8 mouse cellular contexts compared by ENCODE assay signal in genomic region chr9:13298513-13298878, GRCm38 (mm10). TPM values are rescaled to one million over a fixed set of nuclear protein-coding genes. Genes with fewer than 3 reads are reported as not detected.
DNase-seq lines count a peak whose midpoint lies in the region; ATAC-seq and TF ChIP-seq lines count a peak whose summit lies in the region.

No protein-coding gene starts in this region.

- H3K4me2 ChIP-seq in lung, embryonic 16.5 days (ENCODE audit: low read depth, low read length) = peak overlapping the region; percentile 67
- H3K4me2 ChIP-seq in limb, embryonic 12.5 days = peak overlapping the region; percentile 96

- no peak for ATAC-seq in lung, embryonic 16.5 days (ENCODE audit: low read depth)
- no peak for ATAC-seq in limb, embryonic 12.5 days (ENCODE audit: insufficient number of reproducible peaks, insufficient read depth, low FRiP score, low TSS enrichment, low read depth)

- H3K27ac ChIP-seq in lung, embryonic 16.5 days (ENCODE audit: low read length) = peak overlapping the region; percentile 88
- H3K27ac ChIP-seq in forebrain, embryonic 10.5 days = peak overlapping the region; percentile 91
- peak overlapping the region; percentile 84 for H3K27ac ChIP-seq in limb, embryonic 12.5 days
- H3K27ac ChIP-seq in olfactory bulb, adult 2 months (ENCODE audit: insufficient read depth, low read depth, low read length) = peak overlapping the region; percentile 3; the same call in 1 of the 2 replicates

- no peaks in the 10 kb centered on the region for H3K9me3 ChIP-seq in lung, embryonic 16.5 days (ENCODE audit: control insufficient read depth, low read length)
- no peaks in the 10 kb centered on the region for H3K9me3 ChIP-seq in forebrain, embryonic 10.5 days
- H3K9me3 ChIP-seq in limb, embryonic 12.5 days = no peaks in the 10 kb centered on the region

- DNase-seq in lung, postnatal 10 days = no peak
- DNase-seq in forebrain, embryonic 10.5 days (ENCODE audit: extremely low spot score, low spot score) = no peak
- DNase-seq in left cerebral cortex, postnatal 14 days (ENCODE audit: low spot score in 2 of 2) = no peak
- DNase-seq in T-cell, adult 2 months (ENCODE audit: low spot score) = no peak
- no peak for DNase-seq in embryo, embryonic 10.5 days (ENCODE audit: low spot score)

- 20% methylated on average over 9 of the region's 9 CpGs for WGBS in lung, embryonic 16.5 days
- WGBS in forebrain, embryonic 10.5 days = 30% methylated on average over 9 of the region's 9 CpGs
- WGBS in limb, embryonic 12.5 days = 28% methylated on average over 9 of the region's 9 CpGs
- 18% methylated on average over 9 of the region's 9 CpGs for WGBS in olfactory bulb, adult 2 months

- intact Hi-C loops in left cerebral cortex, postnatal 14 days (cut with DNase I) = no loop called here

- peaks cover 46% of the 10 kb centered on the region for H3K4me1 ChIP-seq in lung, embryonic 16.5 days (replicated peaks; ENCODE audit: control insufficient read depth, insufficient read depth, low read length)
- H3K4me1 ChIP-seq in forebrain, embryonic 10.5 days = peaks cover 66% of the 10 kb centered on the region
- H3K4me1 ChIP-seq in limb, embryonic 12.5 days (replicated peaks) = peaks cover 51% of the 10 kb centered on the region
- H3K4me1 ChIP-seq in olfactory bulb, adult 2 months (ENCODE audit: control insufficient read depth, insufficient read depth, low read length) = peaks cover 27% of the 10 kb centered on the region

- H3K9ac ChIP-seq in lung, embryonic 16.5 days (ENCODE audit: low read length) = peak overlapping the region; percentile 73
- peak overlapping the region; percentile 70 for H3K9ac ChIP-seq in limb, embryonic 12.5 days (replicated peaks)

- no peaks in the 10 kb centered on the region for H3K27me3 ChIP-seq in lung, embryonic 16.5 days (ENCODE audit: control insufficient read depth, insufficient read depth, low read depth, low read length)
- peaks cover 24% of the 10 kb centered on the region for H3K27me3 ChIP-seq in forebrain, embryonic 10.5 days (ENCODE audit: poor library complexity, severe bottlenecking)
- no peaks in the 10 kb centered on the region for H3K27me3 ChIP-seq in limb, embryonic 12.5 days

- peak overlapping the region; percentile 69 for H3K4me3 ChIP-seq in lung, embryonic 16.5 days (ENCODE audit: low read length)
- H3K4me3 ChIP-seq in forebrain, embryonic 10.5 days = peak overlapping the region; percentile 67
- H3K4me3 ChIP-seq in limb, embryonic 12.5 days (replicated peaks) = peak overlapping the region; percentile 58
- peak overlapping the region; percentile 48 for H3K4me3 ChIP-seq in olfactory bulb, adult 2 months (ENCODE audit: insufficient read depth, low read depth, low read length)

- TF ChIP-seq POLR2A in olfactory bulb, adult 2 months (IDR thresholded peaks at IDR 0.05; ENCODE audit: insufficient read depth, low read depth, low read length) = no peak

- H3K36me3 ChIP-seq in lung, embryonic 16.5 days (ENCODE audit: control insufficient read depth, insufficient read depth, low read length) = no peaks in the 10 kb centered on the region
- H3K36me3 ChIP-seq in forebrain, embryonic 10.5 days (replicated peaks) = no peaks in the 10 kb centered on the region
- H3K36me3 ChIP-seq in limb, embryonic 12.5 days = no peaks in the 10 kb centered on the region

- TF ChIP-seq CTCF in olfactory bulb, adult 2 months (IDR thresholded peaks at IDR 0.05; ENCODE audit: insufficient read depth, low read depth, low read length) = no peak

RNA-seq across cellular contexts. Expression of gene Maml2, which starts 0.7 kb away (rescaled TPM):
- 15.3 and 15.6 TPM in 2 replicates for polyA plus RNA-seq in lung, embryonic 16.5 days (2015; fragmentation: Nextera tagmentation; extraction: Ambion mirVana)
- 5.9 and 6.3 TPM in 2 replicates for polyA plus RNA-seq in forebrain, embryonic 10.5 days (2016; fragmentation: Nextera tagmentation; extraction: Ambion mirVana)
- 12.2 and 12.5 TPM in 2 replicates for polyA plus RNA-seq in limb, embryonic 12.5 days (2016; fragmentation: Nextera tagmentation; extraction: Ambion mirVana)
- not detected in 2 replicates for polyA plus RNA-seq in olfactory bulb, adult 2 months (2012; ENCODE audit: insufficient read depth, insufficient read length, low replicate concordance, missing spikeins)
- 1 to 10 TPM; 6.6 to 7.1 TPM for total RNA-seq in left cerebral cortex, postnatal 14 days (2021)

RNA-seq across cellular contexts. Expression of gene Ccdc82, which starts 51.7 kb away (rescaled TPM):
- 14.5 and 16.3 TPM in 2 replicates for polyA plus RNA-seq in lung, embryonic 16.5 days (2015; fragmentation: Nextera tagmentation; extraction: Ambion mirVana)
- 7.7 and 8.0 TPM in 2 replicates for polyA plus RNA-seq in forebrain, embryonic 10.5 days (2016; fragmentation: Nextera tagmentation; extraction: Ambion mirVana)
- polyA plus RNA-seq in limb, embryonic 12.5 days (2016; fragmentation: Nextera tagmentation; extraction: Ambion mirVana) = 5.5 and 6.0 TPM in 2 replicates
- not detected in 2 replicates for polyA plus RNA-seq in olfactory bulb, adult 2 months (2012; ENCODE audit: insufficient read depth, insufficient read length, low replicate concordance, missing spikeins)
- 1 to 10 TPM; 9.4 to 9.9 TPM for total RNA-seq in left cerebral cortex, postnatal 14 days (2021)

RNA-seq across cellular contexts. Expression of gene Jrkl, which starts 52.9 kb away (rescaled TPM):
- 9.3 and 11.1 TPM in 2 replicates for polyA plus RNA-seq in lung, embryonic 16.5 days (2015; fragmentation: Nextera tagmentation; extraction: Ambion mirVana)
- polyA plus RNA-seq in forebrain, embryonic 10.5 days (2016; fragmentation: Nextera tagmentation; extraction: Ambion mirVana) = 7.1 and 8.4 TPM in 2 replicates
- 10.9 and 11.4 TPM in 2 replicates for polyA plus RNA-seq in limb, embryonic 12.5 days (2016; fragmentation: Nextera tagmentation; extraction: Ambion mirVana)
- not detected in 2 replicates for polyA plus RNA-seq in olfactory bulb, adult 2 months (2012; ENCODE audit: insufficient read depth, insufficient read length, low replicate concordance, missing spikeins)
- 1 to 10 TPM; 7.7 to 8.7 TPM for total RNA-seq in left cerebral cortex, postnatal 14 days (2021)

Comparison
In these comparisons a context has a peak if more than half of its experiments do, and no peak if none do; other contexts are left out.
1. H3K27ac ChIP-seq: peak in every context shown above with its lines; median percentile 91 in forebrain, embryonic 10.5 days; 88 in lung, embryonic 16.5 days; 84 in limb, embryonic 12.5 days; 3 in olfactory bulb, adult 2 months.